Mouse (Mus musculus): ENCODE data around the gene Slc25a28.

Gene Slc25a28

GRCm38 (mm10) chr19:43642843-43643242, 31.8 kb downstream of the Slc25a28 start:
- no peak for DNase-seq (ENCODE audit: extremely low read depth, low read depth)

- DNase-seq (ENCODE audit: extremely low read depth, low read depth) = no peak
Observed at GRCm38 (mm10) chr19:43641833-43642232, 32.8 kb downstream of the Slc25a28 start.

- peak; percentile 90 for DNase-seq (ENCODE audit: extremely low read depth, low read depth)
Observed at GRCm38 (mm10) chr19:43630466-43631251, 44.0 kb downstream of the Slc25a28 start.

- no peak for DNase-seq (ENCODE audit: extremely low read depth, low read depth)
Observed at GRCm38 (mm10) chr19:43629088-43629487, 45.6 kb downstream of the Slc25a28 start.

- DNase-seq (ENCODE audit: extremely low read depth, low read depth) = peak; percentile 44
Observed at GRCm38 (mm10) chr19:43627345-43627744, 47.3 kb downstream of the Slc25a28 start.

- DNase-seq (ENCODE audit: extremely low read depth, low read depth) = no peak
Observed at GRCm38 (mm10) chr19:43626160-43626559, 48.5 kb downstream of the Slc25a28 start.

- DNase-seq (ENCODE audit: extremely low read depth, low read depth) = peak; percentile 60
Observed at GRCm38 (mm10) chr19:43623913-43624312, 50.8 kb downstream of the Slc25a28 start.

- DNase-seq (ENCODE audit: extremely low read depth, low read depth) = no peak
Observed at GRCm38 (mm10) chr19:43619916-43620479, 54.7 kb downstream of the Slc25a28 start.

GRCm38 (mm10) chr19:43618505-43619030, 56.1 kb downstream of the Slc25a28 start:
- no peak for DNase-seq (ENCODE audit: extremely low read depth, low read depth)

- no peak for DNase-seq (ENCODE audit: extremely low read depth, low read depth)
Observed at GRCm38 (mm10) chr19:43617761-43618349, 56.8 kb downstream of the Slc25a28 start.

- no peak for DNase-seq (ENCODE audit: extremely low read depth, low read depth)
Observed at GRCm38 (mm10) chr19:43616889-43617288, 57.8 kb downstream of the Slc25a28 start.

GRCm38 (mm10) chr19:43616415-43616861, 58.2 kb downstream of the Slc25a28 start:
- DNase-seq (ENCODE audit: extremely low read depth, low read depth) = no peak

GRCm38 (mm10) chr19:43615571-43616414, 58.9 kb downstream of the Slc25a28 start:
- DNase-seq (ENCODE audit: extremely low read depth, low read depth) = no peak

- DNase-seq (ENCODE audit: extremely low read depth, low read depth) = no peak
Observed at GRCm38 (mm10) chr19:43615074-43615445, 59.6 kb downstream of the Slc25a28 start.

GRCm38 (mm10) chr19:43614341-43615073, 60.2 kb downstream of the Slc25a28 start:
- DNase-seq (ENCODE audit: extremely low read depth, low read depth) = no peak
